Mouse (Mus musculus): ENCODE measurements around the gene Mymk. TPM values are rescaled to one million over a fixed set of nuclear protein-coding genes. Genes with fewer than 3 reads are reported as not detected.

Mymk gene
- polyA plus RNA-seq, 1 experiment from 2014 or later: 6.4 TPM

- H3K4me3 ChIP-seq: no peak overlapping the region
- ATAC-seq (ENCODE audit: insufficient number of reproducible peaks, insufficient read depth, low FRiP score, low TSS enrichment, low read depth): 0 out of 2 replicates have a peak, but pooled peaks have one; percentile 16
Observed at GRCm38 (mm10) chr2:27017802-27018201, 54.2 kb downstream of the Mymk start.

More at GRCm38 (mm10) chr2:27017802-27018201, 54.2 kb downstream of the Mymk start:
- Histone ChIP-seq H3K9ac (no peak overlapping the region), H3K4me2 (no peak overlapping the region), H3K27me3 (no peaks in the 10 kb centered on the region), H3K36me3 (peaks cover 69% of the 10 kb centered on the region), H3K4me1 (no peaks in the 10 kb centered on the region), H3K27ac (no peak overlapping the region), H3K9me3 (no peaks in the 10 kb centered on the region)
- WGBS: 51% methylated on average over 5 of the region's 5 CpGs

Other genes with a start within 250 kb of the Mymk start
- gene Abo, start 207.2 kb downstream of the Mymk start, polyA plus RNA-seq (2015; fragmentation: Nextera tagmentation; extraction: Ambion mirVana): not detected in 2 replicates
- 32.9 and 33.1 TPM in 2 replicates for gene Surf6, start 169.3 kb downstream of the Mymk start, polyA plus RNA-seq (2015; fragmentation: Nextera tagmentation; extraction: Ambion mirVana)
- 55.1 and 60.5 TPM in 2 replicates for gene Med22, start 161.5 kb downstream of the Mymk start, polyA plus RNA-seq (2015; fragmentation: Nextera tagmentation; extraction: Ambion mirVana)
- gene Rpl7a, start 161.4 kb downstream of the Mymk start, polyA plus RNA-seq (2015; fragmentation: Nextera tagmentation; extraction: Ambion mirVana): 596 and 711 TPM in 2 replicates
- gene Surf2, start 155.8 kb downstream of the Mymk start, polyA plus RNA-seq (2015; fragmentation: Nextera tagmentation; extraction: Ambion mirVana): 49.0 and 49.1 TPM in 2 replicates
- 54.1 and 63.3 TPM in 2 replicates for gene Surf1, start 155.6 kb downstream of the Mymk start, polyA plus RNA-seq (2015; fragmentation: Nextera tagmentation; extraction: Ambion mirVana)
- gene Surf4, start 138.3 kb downstream of the Mymk start, polyA plus RNA-seq (2015; fragmentation: Nextera tagmentation; extraction: Ambion mirVana): 203 and 220 TPM in 2 replicates
- gene Stkld1, start 138.1 kb downstream of the Mymk start, polyA plus RNA-seq (2015; fragmentation: Nextera tagmentation; extraction: Ambion mirVana): 0.22 TPM in 1 of 2 replicates, not detected in the other
- 51.9 and 55.3 TPM in 2 replicates for gene Rexo4, start 107.8 kb downstream of the Mymk start, polyA plus RNA-seq (2015; fragmentation: Nextera tagmentation; extraction: Ambion mirVana)
- gene Adamts13, start 98.8 kb downstream of the Mymk start, polyA plus RNA-seq (2015; fragmentation: Nextera tagmentation; extraction: Ambion mirVana): not detected in 2 replicates
- 78.0 and 80.0 TPM in 2 replicates for gene Cacfd1, start 62.3 kb downstream of the Mymk start, polyA plus RNA-seq (2015; fragmentation: Nextera tagmentation; extraction: Ambion mirVana)
- gene Slc2a6, start 44.2 kb downstream of the Mymk start, polyA plus RNA-seq (2015; fragmentation: Nextera tagmentation; extraction: Ambion mirVana): 0.44 and 0.84 TPM in 2 replicates
- gene Adamtsl2, start 7.2 kb upstream of the Mymk start, polyA plus RNA-seq (2015; fragmentation: Nextera tagmentation; extraction: Ambion mirVana): 2.9 and 4.3 TPM in 2 replicates
- 0.24 and 0.37 TPM in 2 replicates for gene Fam163b, start 70.3 kb upstream of the Mymk start, polyA plus RNA-seq (2015; fragmentation: Nextera tagmentation; extraction: Ambion mirVana)
- gene Dbh, start 93.1 kb upstream of the Mymk start, polyA plus RNA-seq (2015; fragmentation: Nextera tagmentation; extraction: Ambion mirVana): 0.07 and 0.14 TPM in 2 replicates
- gene Sardh, start 176.2 kb upstream of the Mymk start, polyA plus RNA-seq (2015; fragmentation: Nextera tagmentation; extraction: Ambion mirVana): 5.1 and 5.8 TPM in 2 replicates